Mouse (Mus musculus): ENCODE data around the gene Tead3. TPM values are rescaled to one million over a fixed set of nuclear protein-coding genes. Genes with fewer than 3 reads are reported as not detected.
A peak's percentile ranks its signal among the peaks of the same experiment; 100 is the strongest.

Gene Tead3
- total and polyA plus RNA-seq, 3 experiments = 0.42 TPM; not detected in 2

- no peak overlapping the region for H3K4me2 ChIP-seq (ENCODE audit: insufficient read depth, low read depth, poor library complexity, severe bottlenecking)
Observed at GRCm38 (mm10) chr17:28332915-28333546, 17.6 kb downstream of the Tead3 start.

DNA sequence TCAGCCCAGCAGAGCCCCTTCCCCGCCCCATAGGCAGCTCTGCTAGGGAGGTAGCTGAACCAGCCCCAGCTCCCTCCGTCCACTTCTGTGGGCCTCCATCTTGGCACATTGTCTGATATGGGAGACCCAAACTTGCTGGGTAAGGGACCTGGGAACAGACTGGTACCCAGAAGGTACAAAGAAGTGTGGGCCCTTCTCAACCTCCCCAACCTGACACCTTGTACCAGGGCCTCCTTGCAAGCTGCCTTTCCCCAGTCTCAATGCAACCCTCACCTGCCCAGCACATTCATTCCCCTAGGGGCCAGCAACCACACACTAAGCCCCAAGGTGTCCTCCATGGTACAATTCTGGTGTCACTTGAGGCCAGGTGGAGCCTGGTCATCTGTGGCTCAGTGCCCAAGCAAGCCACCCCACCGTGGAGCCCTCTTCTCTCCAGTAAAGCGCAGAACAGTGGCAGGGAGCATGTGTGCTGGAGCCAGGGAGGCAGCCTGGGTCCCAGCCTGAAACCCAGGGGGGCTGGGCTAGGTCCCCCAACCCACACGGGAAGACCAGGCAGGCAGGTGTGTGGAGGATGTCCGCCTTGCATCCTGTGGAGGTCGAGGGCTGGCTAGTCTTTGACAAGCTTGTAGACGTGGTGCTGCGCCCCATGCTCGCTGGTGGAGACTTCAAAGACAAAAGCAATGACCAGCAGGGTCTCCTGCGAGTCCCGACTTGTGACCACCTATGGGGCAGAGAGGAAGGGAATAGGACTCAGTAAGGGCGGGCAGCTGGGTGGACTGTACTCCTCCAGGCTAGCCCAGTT, 18.3 kb downstream of the Tead3 start:
- Histone ChIP-seq H3K36me3 (replicated peaks in 1 of 2; ENCODE audit: control insufficient read depth in 1 of 2, insufficient read depth in 1 of 2, low read length in 1 of 2) (peaks cover 26 to 33% of the 10 kb centered on the region in 2 experiments), H3K9ac (ENCODE audit: insufficient read depth, low read depth) (no peak overlapping the region), H3K9me3 (replicated peaks; ENCODE audit: low read length) (no peaks in the 10 kb centered on the region), H3K4me1 (ENCODE audit: control insufficient read depth in 1 of 2, insufficient read depth in 2 of 2) (peaks cover 13 to 40% of the 10 kb centered on the region in 2 experiments), H3K4me3 (replicated peaks in 1 of 3; ENCODE audit: low read depth in 2 of 3, low read length in 2 of 3, poor library complexity in 1 of 3) (no peak overlapping the region), H3K27me3 (replicated peaks) (peaks cover 26% of the 10 kb centered on the region), H3K79me2 (replicated peaks; ENCODE audit: control insufficient read depth, extremely low read depth, insufficient read depth, poor library complexity, severe bottlenecking) (peaks cover 15% of the 10 kb centered on the region), H3K27ac (ENCODE audit: insufficient read depth, low read depth) (no peak overlapping the region), H3K4me2 (ENCODE audit: insufficient read depth, low read depth, poor library complexity, severe bottlenecking) (no peak overlapping the region)
- in situ Hi-C loops (cut with MboI; ENCODE audit: low pct_ligation_motif_present, low pct_unique_long_range_greater_than_20kb, low sequenced_read_pairs) (no loop called here), dilution Hi-C loops (cut with MboI; ENCODE audit: extremely low pct_ligation_motif_present, extremely low pct_unique_long_range_greater_than_20kb, low sequenced_read_pairs) (no loop called here)
- DNase-seq (ENCODE audit: extremely low read depth) = peak; percentile 58
- no peak for TF ChIP-seq ETS1 (conservative IDR thresholded peaks at IDR 0.05; ENCODE audit: low read depth, low read length)
- no peak for TF ChIP-seq ZC3H11A (IDR thresholded peaks at IDR 0.05; ENCODE audit: low read depth, low read length)
- no peak for TF ChIP-seq HCFC1 (IDR thresholded peaks at IDR 0.05; ENCODE audit: low read depth, low read length)
- TF ChIP-seq MAZ (IDR thresholded peaks at IDR 0.05; ENCODE audit: low read depth, low read length) = no peak
- TF ChIP-seq POLR2A (IDR thresholded peaks at IDR 0.05; ENCODE audit: low read depth, low read length) = peak; percentile 63; the same call in 1 of the 2 replicates
- no peak for TF ChIP-seq MXI1 (IDR thresholded peaks at IDR 0.05; ENCODE audit: low read depth, low read length)
- TF ChIP-seq RAD21 (IDR thresholded peaks at IDR 0.05; ENCODE audit: low read depth, low read length) = no peak
- no peak for TF ChIP-seq MAX (IDR thresholded peaks at IDR 0.05; ENCODE audit: low read length)
- no peak for TF ChIP-seq RCOR1 (conservative IDR thresholded peaks at IDR 0.05; ENCODE audit: low read depth, low read length)
- no peak for TF ChIP-seq TCF12 (IDR thresholded peaks at IDR 0.05; ENCODE audit: low read depth, low read length)
- peak; percentile 53 for TF ChIP-seq CHD2 (IDR thresholded peaks at IDR 0.05; ENCODE audit: low read length)
- no peak for TF ChIP-seq UBTF (IDR thresholded peaks at IDR 0.05; ENCODE audit: low read depth, low read length)
- 0 out of 2 replicates have a peak, but pooled peaks have one; percentile 17 for TF ChIP-seq NELFE (IDR thresholded peaks at IDR 0.05; ENCODE audit: low read depth, low read length)
- no peak for TF ChIP-seq IRF4 (IDR thresholded peaks at IDR 0.05; ENCODE audit: low read depth, low read length)
- TF ChIP-seq BHLHE40 (IDR thresholded peaks at IDR 0.05; ENCODE audit: low read depth, low read length) = no peak
- TF ChIP-seq ZNF384 (IDR thresholded peaks at IDR 0.05; ENCODE audit: low read depth, low read length) = no peak
- no peak for TF ChIP-seq GABPA (IDR thresholded peaks at IDR 0.05; ENCODE audit: insufficient replicate concordance, low read depth, low read length)
- no peak for TF ChIP-seq MYC (IDR thresholded peaks at IDR 0.05; ENCODE audit: low read depth, low read length)
- TF ChIP-seq ZKSCAN1 (IDR thresholded peaks at IDR 0.05; ENCODE audit: borderline replicate concordance, low read depth, low read length) = no peak
- no peak for TF ChIP-seq SIN3A (IDR thresholded peaks at IDR 0.05; ENCODE audit: low read length)
- TF ChIP-seq E2F4 (IDR thresholded peaks at IDR 0.05; ENCODE audit: insufficient replicate concordance, low read depth, low read length) = no peak
- TF ChIP-seq USF2 (conservative IDR thresholded peaks at IDR 0.05; ENCODE audit: low read depth, low read length) = no peak
- TF ChIP-seq USF1 (IDR thresholded peaks at IDR 0.05; ENCODE audit: low read depth, low read length) = no peak
- no peak for TF ChIP-seq JUND (conservative IDR thresholded peaks at IDR 0.05; ENCODE audit: low read depth, low read length)
- TF ChIP-seq PAX5 (IDR thresholded peaks at IDR 0.05; ENCODE audit: low read length) = no peak
- no peak for TF ChIP-seq KAT2A (IDR thresholded peaks at IDR 0.05; ENCODE audit: insufficient replicate concordance, low read length)
- TF ChIP-seq JUN (IDR thresholded peaks at IDR 0.05; ENCODE audit: insufficient read depth, low read depth, low read length) = no peak
- no peak for TF ChIP-seq SMC3 (IDR thresholded peaks at IDR 0.05; ENCODE audit: low read depth, low read length)
- no peak for TF ChIP-seq MEF2A (IDR thresholded peaks at IDR 0.05; ENCODE audit: borderline replicate concordance, low read depth, low read length)
- no peak for TF ChIP-seq NRF1 (IDR thresholded peaks at IDR 0.05; ENCODE audit: low read depth, low read length)

More at GRCm38 (mm10) chr17:28332915-28333546, 17.6 kb downstream of the Tead3 start:
- dilution Hi-C loops (cut with MboI; ENCODE audit: extremely low pct_ligation_motif_present, extremely low pct_unique_long_range_greater_than_20kb, low sequenced_read_pairs) (no loop called here), in situ Hi-C loops (cut with MboI; ENCODE audit: low pct_ligation_motif_present, low pct_unique_long_range_greater_than_20kb, low sequenced_read_pairs) (no loop called here)
- Histone ChIP-seq H3K27ac (ENCODE audit: insufficient read depth, low read depth) (no peak overlapping the region), H3K4me1 (ENCODE audit: control insufficient read depth in 1 of 2, insufficient read depth in 2 of 2) (peaks cover 9 to 33% of the 10 kb centered on the region in 2 experiments), H3K36me3 (replicated peaks in 1 of 2; ENCODE audit: control insufficient read depth in 1 of 2, insufficient read depth in 1 of 2, low read length in 1 of 2) (peaks cover 26 to 29% of the 10 kb centered on the region in 2 experiments), H3K27me3 (replicated peaks) (peaks cover 33% of the 10 kb centered on the region), H3K79me2 (replicated peaks; ENCODE audit: control insufficient read depth, extremely low read depth, insufficient read depth, poor library complexity, severe bottlenecking) (peaks cover 15% of the 10 kb centered on the region), H3K9me3 (replicated peaks; ENCODE audit: low read length) (no peaks in the 10 kb centered on the region), H3K4me3 (replicated peaks in 1 of 3; ENCODE audit: low read depth in 2 of 3, low read length in 2 of 3, poor library complexity in 1 of 3) (no peak overlapping the region), H3K9ac (ENCODE audit: insufficient read depth, low read depth) (no peak overlapping the region)
- no peak for DNase-seq (ENCODE audit: extremely low read depth)
- TF ChIP-seq BHLHE40 (IDR thresholded peaks at IDR 0.05; ENCODE audit: low read depth, low read length) (0 out of 2 replicates have a peak, but pooled peaks have one; percentile 22), IRF4 (IDR thresholded peaks at IDR 0.05; ENCODE audit: low read depth, low read length) (no peak)
